Comparison of ENCODE assay signal across 13 mouse cellular contexts in the genomic region with DNA sequence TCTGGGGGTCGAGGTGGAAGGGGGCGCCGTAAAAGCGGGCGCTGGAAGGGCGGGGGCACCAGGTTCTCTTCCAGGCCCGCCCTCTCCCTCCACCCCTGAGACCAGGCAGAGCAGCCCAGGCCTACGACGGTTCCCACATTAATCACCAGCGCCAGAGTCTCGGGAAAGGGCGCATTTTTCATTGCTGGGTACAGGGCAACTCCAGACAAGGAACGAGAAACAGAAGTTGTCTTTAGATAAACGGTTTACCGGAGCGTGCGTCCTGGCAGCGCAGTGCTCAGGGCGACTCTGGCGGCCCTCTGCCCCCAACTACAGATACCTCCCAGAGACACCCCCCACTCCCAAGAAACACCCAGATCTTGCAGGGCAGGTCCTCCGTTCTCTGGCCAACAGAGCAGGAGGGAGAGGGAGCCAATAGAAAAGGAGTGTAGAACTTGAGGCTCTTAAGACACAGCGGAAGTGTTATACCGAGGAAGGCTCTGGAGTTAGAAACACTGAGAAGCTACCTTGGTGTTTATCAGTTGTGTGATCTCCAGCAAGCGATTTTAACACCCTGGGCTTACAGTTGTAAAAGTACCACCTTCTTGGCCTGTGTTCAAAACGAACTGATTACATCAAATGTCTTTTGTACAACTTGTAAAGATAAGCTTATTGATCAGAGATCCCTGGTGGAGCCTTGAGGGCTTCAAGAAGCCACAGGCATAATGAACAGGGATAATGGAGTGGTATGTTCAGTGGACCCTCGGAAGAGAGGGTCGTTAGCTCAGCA. TPM values are rescaled to one million over a fixed set of nuclear protein-coding genes. Genes with fewer than 3 reads are reported as not detected.
DNase-seq lines count a peak whose midpoint lies in the region; ATAC-seq and TF ChIP-seq lines count a peak whose summit lies in the region.
"Had no signal": no experiment of that assay in that cellular context is flagged by ENCODE, and none has a peak within 500 bp of the region (broad histone marks: within the 10 kb centered on the region; RNA-seq: fewer than 3 reads in every experiment).

No protein-coding gene starts in this region.

- no peak overlapping the region for H3K9ac ChIP-seq in heart, embryonic 13.5 days
- H3K9ac ChIP-seq in ES-Bruce4 (ENCODE audit: low read depth, poor library complexity, severe bottlenecking) = no peak overlapping the region
- H3K9ac ChIP-seq in liver, embryonic 14.5 days (replicated peaks) = no peak overlapping the region

- H3K27ac ChIP-seq in heart, embryonic 13.5 days (replicated peaks) = no peak overlapping the region
- H3K27ac ChIP-seq in ES-Bruce4 (ENCODE audit: insufficient read depth, low read length) = no peak overlapping the region
- no peak overlapping the region for H3K27ac ChIP-seq in embryonic facial prominence, embryonic 10.5 days (replicated peaks)
- no peak overlapping the region for H3K27ac ChIP-seq in liver, embryonic 14.5 days

- WGBS in heart, embryonic 13.5 days = under 1% methylated on average over 27 of the region's 27 CpGs
- WGBS in embryonic facial prominence, embryonic 10.5 days = under 1% methylated on average over 27 of the region's 27 CpGs
- 2% methylated on average over 27 of the region's 27 CpGs for WGBS in liver, embryonic 14.5 days (ENCODE audit: insufficient replicate concordance)

- no peak for ATAC-seq in heart, embryonic 13.5 days (ENCODE audit: extremely low read depth, insufficient number of reproducible peaks, low FRiP score, low TSS enrichment)
- peak; percentile 35; the same call in 1 of the 2 replicates for ATAC-seq in liver, embryonic 14.5 days (ENCODE audit: insufficient read depth)
- no peak for ATAC-seq in inflammation-experienced regulatory T-cells, adult 6 months
- ATAC-seq: activated CD4-positive, CD25-positive, alpha-beta regulatory T cell, adult 4 months had no signal

- H3K4me1 ChIP-seq in heart, embryonic 13.5 days = peaks cover 14% of the 10 kb centered on the region
- H3K4me1 ChIP-seq in ES-Bruce4 (ENCODE audit: control insufficient read depth, insufficient read depth, low read length) = no peaks in the 10 kb centered on the region
- peaks cover 13% of the 10 kb centered on the region; the same call in 1 of the 2 replicates for H3K4me1 ChIP-seq in embryonic facial prominence, embryonic 10.5 days
- no peaks in the 10 kb centered on the region for H3K4me1 ChIP-seq in liver, embryonic 14.5 days (replicated peaks; ENCODE audit: control insufficient read depth in 2 of 2, insufficient read depth in 2 of 2, low read length in 1 of 2)

- TF ChIP-seq POLR2A in ES-Bruce4 (IDR thresholded peaks at IDR 0.05; ENCODE audit: insufficient read depth, low read length) = no peak

- TF ChIP-seq CTCF in ES-Bruce4 (IDR thresholded peaks at IDR 0.05; ENCODE audit: low read depth, low read length) = no peak
- no peak for TF ChIP-seq CTCF in liver, embryonic 14.5 days (IDR thresholded peaks at IDR 0.05; ENCODE audit: low read depth)

- peak overlapping the region; percentile 23 for H3K4me3 ChIP-seq in heart, embryonic 13.5 days
- H3K4me3 ChIP-seq in ES-Bruce4 (ENCODE audit: low read depth, low read length) = peak overlapping the region; percentile 39; the same call in 1 of the 2 replicates
- H3K4me3 ChIP-seq in embryonic facial prominence, embryonic 10.5 days = peak overlapping the region; percentile 21
- H3K4me3 ChIP-seq in liver, embryonic 14.5 days (ENCODE audit: insufficient read depth in 1 of 2, low read depth in 2 of 2, low read length in 2 of 2) = no peak overlapping the region

- H3K36me3 ChIP-seq in heart, embryonic 13.5 days = no peaks in the 10 kb centered on the region
- H3K36me3 ChIP-seq in ES-Bruce4 (ENCODE audit: control insufficient read depth, insufficient read depth, low read length, poor library complexity, severe bottlenecking) = no peaks in the 10 kb centered on the region
- H3K36me3 ChIP-seq in embryonic facial prominence, embryonic 10.5 days (replicated peaks) = no peaks in the 10 kb centered on the region
- H3K36me3 ChIP-seq in liver, embryonic 14.5 days (replicated peaks; ENCODE audit: control insufficient read depth, insufficient read depth, low read depth) = no peaks in the 10 kb centered on the region

- H3K4me2 ChIP-seq in heart, embryonic 13.5 days = peak overlapping the region; percentile 43
- peak overlapping the region; percentile 20; the same call in 1 of the 2 replicates for H3K4me2 ChIP-seq in liver, embryonic 14.5 days (ENCODE audit: low read depth)

- no peak for TF ChIP-seq EP300 in ES-Bruce4 (IDR thresholded peaks at IDR 0.05; ENCODE audit: insufficient read depth, low read depth, low read length)
- TF ChIP-seq EP300 in liver, embryonic 14.5 days (IDR thresholded peaks at IDR 0.05; ENCODE audit: low read depth) = 0 out of 2 replicates have a peak, but pooled peaks have one; percentile 13

- peaks cover 100% of the 10 kb centered on the region for H3K27me3 ChIP-seq in heart, embryonic 13.5 days (replicated peaks)
- H3K27me3 ChIP-seq in ES-Bruce4 (ENCODE audit: control insufficient read depth, insufficient read depth, low read length, poor library complexity, severe bottlenecking) = peaks cover 44% of the 10 kb centered on the region
- H3K27me3 ChIP-seq in embryonic facial prominence, embryonic 10.5 days (replicated peaks; ENCODE audit: low read depth, poor library complexity, severe bottlenecking) = peaks cover 100% of the 10 kb centered on the region
- peaks cover 74% of the 10 kb centered on the region for H3K27me3 ChIP-seq in liver, embryonic 14.5 days (ENCODE audit: control insufficient read depth, insufficient read depth, low read length)

- DNase-seq in heart, adult 18-20 months = no peak
- DNase-seq in embryonic facial prominence, embryonic 10.5 days (ENCODE audit: low spot score) = peak; percentile 54
- DNase-seq in liver, embryonic 14.5 days (ENCODE audit: low read depth in 3 of 3, low spot score in 3 of 3) = no peak
- DNase-seq in cerebellum, postnatal 10 days = no peak
- DNase-seq in spleen, adult 12 weeks (ENCODE audit: low spot score) = no peak
- DNase-seq: cerebellum, adult 11-12 months had no signal

- no peaks in the 10 kb centered on the region for H3K9me3 ChIP-seq in heart, embryonic 13.5 days
- H3K9me3 ChIP-seq in ES-Bruce4 (replicated peaks; ENCODE audit: control insufficient read depth, insufficient read depth, low read length, poor library complexity, severe bottlenecking) = no peaks in the 10 kb centered on the region
- H3K9me3 ChIP-seq in embryonic facial prominence, embryonic 10.5 days = no peaks in the 10 kb centered on the region
- H3K9me3 ChIP-seq in liver, embryonic 14.5 days (ENCODE audit: control insufficient read depth, low read length) = no peaks in the 10 kb centered on the region

RNA-seq across cellular contexts. Expression of gene Nkx2-3, which starts 12.2 kb away (rescaled TPM):
- 0.06 TPM in 1 of 2 replicates, not detected in the other for polyA plus RNA-seq in heart, embryonic 13.5 days (2015; fragmentation: Nextera tagmentation; extraction: Ambion mirVana)
- total RNA-seq in heart, adult 18-20 months (2021) = not detected
- not detected in 2 replicates for polyA plus RNA-seq in ES-Bruce4 (2011; ENCODE audit: insufficient read depth, insufficient read length, low read depth, missing spikeins)
- polyA plus RNA-seq in embryonic facial prominence, embryonic 10.5 days (2016; fragmentation: Nextera tagmentation; extraction: Ambion mirVana) = 3.7 and 4.1 TPM in 2 replicates
- 0.07 and 0.11 TPM in 2 replicates for polyA plus RNA-seq in liver, embryonic 14.5 days (2012; rRNA removed)
- 0.06 and 0.13 TPM in 2 replicates for polyA plus RNA-seq in liver, embryonic 14.5 days (2014; fragmentation: Nextera tagmentation; extraction: Ambion mirVana)
- not detected for polyA plus RNA-seq in inflammation-experienced regulatory T-cells, adult 6 months (2017; shearing (Covaris generic))
- total RNA-seq: layer of hippocampus, adult 18-20 months had no signal
- polyA plus RNA-seq: activated CD4-positive, CD25-positive, alpha-beta regulatory T cell, adult 4 months; heart, embryonic 16.5 days; lung, embryonic 16.5 days had no signal

Comparison
In these comparisons a context has a peak if more than half of its experiments do, and no peak if none do; other contexts are left out.
1. H3K4me3 ChIP-seq: peak in heart, embryonic 13.5 days (single experiment), ES-Bruce4 (single experiment) and embryonic facial prominence, embryonic 10.5 days (single experiment); none in liver, embryonic 14.5 days (0 of 2).